Mouse (Mus musculus) E14TG2a.4 (cell line): Measurements from ENCODE around the gene Exoc4.

Source experiments
- CTCF ChIP-seq: conservative IDR thresholded peaks from 2 replicates; pipeline ENCODE4 v1.5.1; 2014; ENCODE audit warnings: low read length
- NANOG ChIP-seq: IDR thresholded peaks from 2 replicates; pipeline ENCODE4 v1.6.1; 2014; ENCODE audit warnings: borderline replicate concordance, low read length, mixed read lengths

- TF ChIP-seq CTCF (no peak), NANOG (no peak)
Observed at GRCm38 (mm10) chr6:33259926-33260325, 11.0 kb downstream of the Exoc4 start.
